Mouse (Mus musculus): ENCODE measurements around the gene Ugt1a6a.

DNA sequence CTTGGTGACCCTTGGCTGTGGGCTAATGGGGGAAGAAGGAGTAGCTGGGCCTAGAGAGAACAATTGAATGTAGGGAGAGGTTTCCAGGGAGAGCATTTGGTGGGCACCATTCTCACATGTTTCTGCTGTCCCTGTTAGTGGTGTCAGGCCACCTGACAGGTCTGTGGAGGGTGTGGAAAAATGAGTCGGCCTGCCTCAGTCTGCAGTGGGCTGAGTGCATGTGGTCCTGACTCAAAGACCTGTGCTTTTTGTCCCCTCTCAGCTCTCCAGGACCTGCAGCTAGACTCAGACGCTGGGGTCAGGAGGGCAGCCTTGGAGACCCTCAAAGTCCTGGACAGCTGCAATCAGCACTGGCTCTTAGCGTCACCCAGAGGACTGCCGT is 125.0 kb downstream of the Ugt1a6a start:
- TF ChIP-seq EP300 (IDR thresholded peaks at IDR 0.05; ENCODE audit: low read depth in 1 of 2, low read length in 2 of 2): no peak
- no peak for TF ChIP-seq ZNF384 (IDR thresholded peaks at IDR 0.05; ENCODE audit: low read depth, low read length)
- TF ChIP-seq ETS1 (IDR thresholded peaks at IDR 0.05; ENCODE audit: low read depth, low read length): no peak
- no peak for TF ChIP-seq CTCF (IDR thresholded peaks at IDR 0.05 in 2 of 3, conservative IDR thresholded peaks at IDR 0.05 in 1 of 3; ENCODE audit: control insufficient read depth in 1 of 3, insufficient read depth in 1 of 3, low read depth in 2 of 3, low read length in 3 of 3, poor library complexity in 1 of 3, severe bottlenecking in 1 of 3)
- no peak for TF ChIP-seq E2F4 (IDR thresholded peaks at IDR 0.05; ENCODE audit: borderline replicate concordance, low read depth, low read length)
- TF ChIP-seq POLR2A (IDR thresholded peaks at IDR 0.05; ENCODE audit: control insufficient read depth in 1 of 2, insufficient read depth in 1 of 2, low read depth in 1 of 2, low read length in 2 of 2, poor library complexity in 1 of 2): peak in 1 of 2 experiments; percentile 30; a peak in 1 of 4 replicates
- TF ChIP-seq ZKSCAN1 (IDR thresholded peaks at IDR 0.05; ENCODE audit: low read depth, low read length): no peak
- TF ChIP-seq ZMIZ1 (IDR thresholded peaks at IDR 0.05; ENCODE audit: low read depth, low read length): no peak
